Mouse (Mus musculus) MEL (cell line): ENCODE data around the gene Plekhm3.
A peak's percentile ranks its signal among the peaks of the same experiment; 100 is the strongest.

Source experiments
- CTCF ChIP-seq, 3 experiments: IDR thresholded peaks in 2 of 3; conservative IDR thresholded peaks in 1 of 3; 2 replicates each; pipeline ENCODE4 v1.5.1; 2011 to 2012; ENCODE audit warnings: low read length in 3 of 3, low read depth in 2 of 3, mild to moderate bottlenecking in 2 of 3, improper control_type of control experiment in 1 of 3, inconsistent platforms in 1 of 3, mixed read lengths in 1 of 3, moderate library complexity in 1 of 3; ENCODE audit not compliant: control insufficient read depth in 1 of 3, insufficient read depth in 1 of 3, poor library complexity in 1 of 3, severe bottlenecking in 1 of 3
- MXI1 ChIP-seq: IDR thresholded peaks from 2 replicates; pipeline ENCODE4 v1.6.1; 2011; ENCODE audit warnings: mild to moderate bottlenecking, low read depth, low read length, improper control_type of control experiment

DNA sequence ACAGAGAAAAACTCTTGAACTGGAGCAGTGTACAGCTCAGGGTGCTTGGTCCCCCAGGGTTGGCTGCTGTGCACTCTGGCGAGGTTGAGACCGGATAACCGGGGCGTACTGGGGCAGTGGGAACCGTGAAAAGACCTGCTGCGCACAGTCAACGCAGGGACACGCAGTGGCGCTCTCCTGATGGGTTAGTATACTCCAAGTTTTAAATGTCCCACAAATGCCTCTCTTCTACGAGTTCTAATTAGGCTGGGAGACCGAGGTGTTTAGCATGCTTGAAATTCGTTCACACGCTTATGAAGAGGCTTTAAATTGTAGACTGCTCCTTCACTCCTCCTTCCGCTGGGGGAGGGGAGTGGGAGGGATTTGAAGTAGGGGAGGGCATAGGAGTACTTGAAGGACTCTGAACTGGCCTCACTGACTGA lies 218.0 kb downstream of the Plekhm3 start:
- TF ChIP-seq CTCF (IDR thresholded peaks at IDR 0.05 in 2 of 3, conservative IDR thresholded peaks at IDR 0.05 in 1 of 3; ENCODE audit: control insufficient read depth in 1 of 3, insufficient read depth in 1 of 3, low read depth in 2 of 3, low read length in 3 of 3, poor library complexity in 1 of 3, severe bottlenecking in 1 of 3) (no peak), MXI1 (peak; percentile 86)
